Mouse (Mus musculus) embryonic stem cell, embryonic (primary cell): ENCODE measurements at regions not wholly inside any gene's neighbourhood (a gene's known extent, or its start where the extent isn't known, plus 50 kb on each side); places are given as distances from the start of the nearest gene placed in this dataset.

Experiments used
- CTCF ChIA-PET, 4 experiments: fragments of 300-600 bp in 2 of 4; fragments of 350-600 bp in 2 of 4; sonication (Branson Sonifier 250); formaldehyde crosslinking; loops; one replicate each; lab custom pipeline; 2022; ENCODE audit warnings: inconsistent platforms in 2 of 4; lab: Charles Lee
- POLR2A ChIA-PET, 4 experiments: fragments of 300-600 bp in 2 of 4; fragments of 350-600 bp in 2 of 4; sonication (Branson Sonifier 250); formaldehyde crosslinking; loops; one replicate each; lab custom pipeline; 2022; ENCODE audit warnings: antibody characterized with exemption in 4 of 4, inconsistent platforms in 1 of 4; lab: Charles Lee

DNA sequence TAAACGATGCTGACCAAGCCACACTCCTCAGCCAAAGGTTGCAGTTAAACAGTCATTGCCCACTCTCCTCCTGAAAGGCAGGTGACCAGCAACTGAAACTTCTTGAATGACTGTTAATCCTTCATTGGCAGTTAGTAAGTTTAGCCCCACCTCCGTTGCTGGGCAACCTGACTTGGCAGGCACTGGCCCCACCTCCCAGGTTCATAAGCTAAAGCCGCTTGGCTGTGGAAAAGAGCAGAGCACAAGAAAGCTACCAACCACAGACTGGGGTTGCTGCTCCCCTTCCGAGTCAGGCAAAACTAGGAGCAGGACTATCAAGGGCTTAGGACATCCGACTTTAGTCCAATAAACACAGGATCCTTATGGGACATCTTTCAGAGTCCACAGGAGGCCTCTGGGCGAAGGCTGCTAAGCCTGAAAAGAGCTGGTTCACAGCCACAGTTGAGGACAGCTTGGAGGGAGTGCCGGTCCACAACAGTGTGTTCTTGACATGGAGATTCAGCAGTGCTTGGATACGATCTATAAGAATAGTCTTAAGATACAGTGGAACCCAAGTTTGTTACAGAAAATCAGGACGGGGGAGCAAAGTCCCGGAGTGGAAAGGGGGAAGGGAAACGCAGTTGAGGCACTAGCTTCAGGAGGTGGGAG is 67.7 kb upstream of the Kcnma1 start:
- CTCF ChIA-PET: interaction anchor here in 3 of 4 experiments (0.8 to 1.9 kb wide), 6 partner anchors 14 to 192 kb away, joined by 3 to 6 read pairs (median 4); no protein-coding TSS in a partner anchor
- POLR2A ChIA-PET: interaction anchor here in 3 of 4 experiments (0.5 to 1.8 kb wide), 6 partner anchors 10 to 215 kb away, joined by 3 to 18 read pairs (median 3); no protein-coding TSS in a partner anchor

- POLR2A ChIA-PET: interaction anchor here in 2 of 4 experiments (0.8 to 1.6 kb wide), 2 partner anchors 11 to 205 kb away, joined by 4 to 5 read pairs; no protein-coding TSS in a partner anchor
- CTCF ChIA-PET: interaction anchor here (0.5 to 4.5 kb wide), 36 partner anchors 9 to 1796 kb away, joined by 3 to 23 read pairs (median 4); no protein-coding TSS in a partner anchor
Observed at GRCm38 (mm10) chr14:24068693-24069092, 54.4 kb upstream of the Kcnma1 start.

DNA sequence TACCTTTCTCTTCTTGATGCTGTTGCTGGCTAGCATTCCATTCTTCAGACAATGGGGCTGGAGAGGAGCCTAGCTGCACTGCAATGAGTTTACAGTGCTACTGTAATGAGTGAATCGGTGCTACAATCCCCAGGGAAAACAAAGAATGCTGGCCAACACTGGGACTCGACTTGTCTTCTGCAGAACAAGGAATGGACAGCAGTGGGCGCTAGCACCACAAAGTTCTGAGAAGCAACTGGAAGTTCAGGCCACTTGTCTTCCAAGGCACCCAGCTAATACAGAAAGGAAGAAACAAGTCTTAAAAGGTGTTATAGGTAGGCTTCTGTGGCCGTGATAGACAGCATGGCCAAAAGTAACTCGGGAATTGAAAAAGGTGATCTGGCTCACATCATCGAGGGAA is 53.4 kb upstream of the Kcnma1 start:
- ChIA-PET POLR2A (interaction anchor here in 2 of 4 experiments (0.7 to 1.6 kb wide), 2 partner anchors 10 to 426 kb away, joined by 5 read pairs; no protein-coding TSS in a partner anchor), CTCF (interaction anchor here (0.6 to 4.5 kb wide), 28 partner anchors 8 to 1862 kb away, joined by 3 to 23 read pairs (median 4); no protein-coding TSS in a partner anchor)

- ChIA-PET CTCF (interaction anchor here in 1 of 4 experiments (4.5 kb wide), 1 partner anchor 208 kb away, joined by 21 read pairs; no protein-coding TSS in a partner anchor), POLR2A (no interaction called here)
Observed at GRCm38 (mm10) chr14:24065231-24065767, 51.0 kb upstream of the Kcnma1 start.
